Mouse (Mus musculus) cerebellum, adult 11 months (tissue): Measurements from ENCODE around the gene Calm4.
"Not testable (repeated sequence)": the region's sequence is repeated elsewhere in the genome, so short reads cannot be mapped to it uniquely, and the experiment has no call there.

Experiments
- DNase-seq: peaks from one replicate; pipeline ENCODE4 v3.0.0; 2022

Calm4 gene

GRCm38 (mm10) chr13:3837312-3837807 is at the start of gene Calm4:
Gene Calm4, plus strand, starts transcription at chr13:3837757.
- DNase-seq: not testable (repeated sequence)

GRCm38 (mm10) chr13:3788588-3788987 is 49.0 kb upstream of the Calm4 start:
- DNase-seq: no peak

- no peak for DNase-seq
Measured at GRCm38 (mm10) chr13:3789531-3789930, 48.0 kb upstream of the Calm4 start.

DNA sequence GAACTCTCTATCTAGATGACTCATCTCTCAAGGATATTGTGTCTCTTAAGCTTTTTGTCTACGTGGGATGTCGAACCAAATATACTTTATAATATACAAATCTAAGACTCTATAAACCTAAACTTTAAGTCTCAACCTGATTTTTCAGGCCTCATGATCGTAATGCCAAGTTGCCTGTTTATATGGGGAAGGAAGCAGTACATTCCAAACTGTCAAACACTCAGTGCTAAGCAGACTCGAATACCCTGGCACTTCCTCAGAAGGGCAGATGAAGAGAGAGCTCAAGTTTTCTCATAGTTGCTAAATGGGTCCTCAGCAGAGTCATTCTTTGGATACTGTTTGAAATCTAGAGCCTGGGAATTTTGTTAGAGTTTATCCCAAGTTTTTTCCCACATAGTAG is 40.9 kb upstream of the Calm4 start:
- DNase-seq: no peak

DNA sequence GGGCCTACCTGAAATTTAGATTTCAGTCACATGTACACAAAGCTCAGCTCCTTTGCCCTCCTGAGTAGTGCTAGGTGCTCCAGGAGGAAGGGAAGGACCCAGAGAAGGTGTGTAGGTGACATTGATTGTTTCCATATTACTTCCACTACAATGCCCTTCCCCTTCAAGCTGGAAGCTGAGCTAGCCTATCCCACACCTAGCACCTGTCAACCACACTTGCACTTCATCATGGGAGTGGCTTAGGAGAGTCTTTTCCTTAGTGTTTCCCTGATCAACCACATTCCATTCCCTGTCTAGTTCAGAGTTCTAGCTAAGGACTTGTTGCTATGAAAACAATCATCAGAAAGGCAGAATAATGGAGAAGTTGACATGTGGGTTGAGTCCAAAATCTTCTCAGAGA is 38.8 kb upstream of the Calm4 start:
- no peak for DNase-seq

DNA sequence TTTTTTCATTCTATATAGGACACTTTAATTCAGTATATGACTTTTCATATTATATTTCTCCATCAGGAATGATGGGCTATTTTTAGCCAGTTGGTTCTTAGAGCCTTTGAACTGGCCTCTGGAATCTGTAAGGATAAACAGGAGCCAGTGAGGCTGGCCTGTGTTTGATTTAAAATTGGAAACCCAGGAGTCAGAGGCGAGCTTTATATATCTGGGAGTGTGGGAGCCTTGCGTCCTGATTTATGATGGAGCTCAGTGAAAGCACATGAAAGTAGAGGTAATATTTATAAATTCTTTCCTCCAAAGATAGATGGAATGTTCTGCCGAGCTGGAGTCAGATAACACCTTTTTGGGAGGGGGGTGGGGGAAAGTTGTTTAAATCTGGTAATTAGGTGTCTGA is 38.2 kb upstream of the Calm4 start:
- no peak for DNase-seq

DNA sequence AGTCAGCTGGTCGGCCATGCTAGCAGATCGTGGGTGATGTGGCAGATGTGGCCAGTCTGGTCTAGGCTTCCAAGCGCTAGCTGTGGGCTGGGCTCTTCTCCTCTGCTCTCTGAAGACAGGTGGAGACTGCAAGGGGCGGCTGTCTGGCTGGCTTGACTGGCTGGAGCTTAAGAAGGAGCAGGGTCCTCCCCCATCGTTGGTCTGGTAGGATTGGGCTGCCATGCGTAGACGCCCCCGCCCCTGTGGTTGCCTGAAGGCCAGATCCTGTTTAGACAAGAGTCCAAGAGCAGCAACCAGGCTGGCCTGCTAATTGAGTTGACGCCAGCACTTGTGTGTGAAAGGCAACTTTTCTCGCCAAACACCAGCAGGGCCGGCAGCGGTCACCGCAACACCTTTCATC is 33.4 kb upstream of the Calm4 start, which contains the start of gene Calml3:
TSS of gene Calml3 (minus strand) at position 131 of the 400 bp plus-strand sequence.
- no peak for DNase-seq

DNA sequence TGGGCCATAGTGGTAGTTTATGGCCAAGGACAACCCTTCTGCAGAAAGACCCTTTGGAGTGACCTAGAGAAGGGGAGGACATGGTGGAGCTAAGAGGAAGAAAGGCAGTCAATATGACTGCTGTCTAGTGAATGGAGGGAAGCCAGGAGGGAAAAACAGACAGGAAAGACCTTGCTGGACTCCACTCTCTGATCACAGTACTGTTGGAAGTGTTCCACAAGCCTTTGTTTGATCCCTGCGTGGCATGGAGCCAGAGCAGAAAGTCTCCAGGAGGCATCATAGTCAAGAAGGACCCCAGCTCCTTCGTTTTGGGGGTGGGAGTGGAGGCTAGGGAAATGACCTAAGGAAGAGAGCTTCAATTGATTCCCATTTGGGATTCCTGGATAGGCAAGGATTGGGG is 32.4 kb upstream of the Calm4 start:
- DNase-seq: no peak

GRCm38 (mm10) chr13:3805638-3806037 is 31.9 kb upstream of the Calm4 start:
- DNase-seq: no peak

DNA sequence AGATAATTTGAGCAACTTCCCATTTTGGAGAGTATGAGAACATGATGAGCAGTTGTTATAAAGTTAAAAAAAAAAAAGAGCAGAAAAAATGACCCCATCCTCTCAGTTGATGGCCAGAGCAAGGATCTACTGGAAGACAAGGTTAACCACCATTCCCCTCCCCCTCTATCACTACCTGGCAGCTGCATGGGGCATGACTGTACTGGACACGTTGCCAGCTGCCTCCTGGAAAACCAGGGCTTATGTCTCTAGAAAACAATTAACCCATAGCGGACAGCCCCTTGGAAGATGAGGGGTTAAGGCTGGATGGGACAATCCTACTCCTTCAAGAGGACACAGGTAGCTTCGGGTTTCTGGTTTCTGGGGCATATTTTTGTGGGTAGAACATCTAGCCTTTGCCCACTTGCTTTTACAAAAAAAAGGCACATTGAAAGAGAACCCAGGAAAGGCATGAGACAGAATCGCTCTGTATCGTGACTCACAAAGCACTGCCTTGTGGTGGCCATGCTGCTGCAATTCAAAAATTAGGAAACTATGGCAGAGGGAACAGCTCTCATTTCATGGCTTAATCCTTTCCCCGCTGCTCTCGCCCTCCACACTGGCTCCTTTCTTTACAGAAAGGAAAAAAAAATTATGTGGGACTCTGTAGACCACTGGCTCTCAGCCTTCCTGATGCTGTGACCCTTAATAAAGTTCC is 30.3 kb upstream of the Calm4 start:
- no peak for DNase-seq

DNA sequence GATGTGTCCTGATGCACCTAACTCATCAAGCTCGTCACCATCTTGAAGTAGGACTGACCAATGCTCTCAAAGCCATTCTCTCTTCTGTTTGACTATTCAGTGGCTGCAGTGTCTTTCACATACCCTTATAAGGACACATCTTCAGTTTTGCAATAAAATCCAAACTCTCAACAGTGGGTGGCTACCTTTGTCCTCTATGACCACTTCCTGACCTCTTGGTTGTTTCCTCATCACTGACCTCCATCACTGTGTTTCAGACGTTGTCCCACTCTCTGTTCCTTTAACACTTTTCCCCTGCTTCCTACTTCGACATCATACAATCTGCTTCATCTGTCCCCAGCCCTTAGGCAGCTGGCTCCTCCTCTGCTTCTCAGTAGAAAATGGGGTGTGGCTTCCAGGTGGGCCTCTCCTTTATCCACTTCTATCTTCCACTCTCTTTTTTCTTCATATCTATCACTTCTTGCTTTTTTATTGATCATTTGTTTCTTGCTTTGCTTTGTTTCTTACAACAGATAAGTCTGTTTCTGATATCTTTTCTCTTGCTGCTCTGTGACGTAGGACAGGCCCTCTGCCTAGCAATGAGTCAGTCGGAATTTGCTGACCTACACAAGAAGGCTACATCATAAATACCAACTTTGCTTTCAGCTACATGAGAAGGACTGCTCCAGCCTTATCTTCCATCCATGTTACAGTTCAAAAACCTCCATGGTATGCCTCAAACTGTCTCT is 19.4 kb upstream of the Calm4 start:
- DNase-seq: no peak

GRCm38 (mm10) chr13:3818740-3819076 is 18.8 kb upstream of the Calm4 start:
- DNase-seq: no peak

DNA sequence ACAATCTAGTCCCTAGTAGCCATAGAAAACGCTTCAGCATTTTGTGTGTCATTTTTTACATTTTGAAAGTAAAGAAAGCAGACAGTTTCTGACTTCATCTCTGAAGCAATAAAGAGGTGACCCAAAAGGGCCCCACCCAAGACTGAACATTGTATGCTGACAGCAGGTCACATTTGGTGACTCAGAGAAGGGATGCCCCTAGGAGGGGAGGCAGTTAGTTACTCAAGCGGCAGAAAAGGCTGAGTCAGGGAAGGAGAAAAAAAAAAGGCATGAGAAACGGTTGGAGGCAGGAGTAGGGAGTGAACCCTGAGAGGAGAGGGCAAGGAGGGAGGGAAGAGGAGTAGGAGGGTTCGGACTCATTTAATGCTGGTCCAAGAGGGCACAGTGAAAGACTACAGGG is 15.5 kb upstream of the Calm4 start:
- DNase-seq: no peak

GRCm38 (mm10) chr13:3825726-3826125 is 11.8 kb upstream of the Calm4 start:
- DNase-seq: no peak

- no peak for DNase-seq
Measured at GRCm38 (mm10) chr13:3831546-3831945, 6.0 kb upstream of the Calm4 start.

DNA sequence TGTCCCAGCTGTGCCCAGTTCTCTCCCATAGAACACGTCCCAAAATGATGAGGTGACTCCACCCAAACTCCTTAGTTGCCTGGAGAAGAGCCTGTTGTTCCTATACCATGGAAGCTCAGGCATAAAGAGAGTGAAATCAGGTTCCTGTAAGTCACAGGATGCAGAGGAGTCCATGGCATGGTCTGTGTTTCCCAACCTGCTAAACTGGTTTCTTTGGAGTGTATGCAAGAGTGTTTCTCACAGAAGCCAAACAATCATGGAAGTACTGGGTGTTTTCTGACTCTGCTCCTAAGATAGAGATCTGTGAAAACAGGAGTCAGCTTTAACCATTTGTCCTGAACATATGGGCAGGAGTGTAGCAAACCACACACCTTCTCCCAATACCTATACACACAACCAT is 5.6 kb upstream of the Calm4 start:
- DNase-seq: no peak

GRCm38 (mm10) chr13:3832450-3832849 is 5.1 kb upstream of the Calm4 start:
- DNase-seq: no peak

DNA sequence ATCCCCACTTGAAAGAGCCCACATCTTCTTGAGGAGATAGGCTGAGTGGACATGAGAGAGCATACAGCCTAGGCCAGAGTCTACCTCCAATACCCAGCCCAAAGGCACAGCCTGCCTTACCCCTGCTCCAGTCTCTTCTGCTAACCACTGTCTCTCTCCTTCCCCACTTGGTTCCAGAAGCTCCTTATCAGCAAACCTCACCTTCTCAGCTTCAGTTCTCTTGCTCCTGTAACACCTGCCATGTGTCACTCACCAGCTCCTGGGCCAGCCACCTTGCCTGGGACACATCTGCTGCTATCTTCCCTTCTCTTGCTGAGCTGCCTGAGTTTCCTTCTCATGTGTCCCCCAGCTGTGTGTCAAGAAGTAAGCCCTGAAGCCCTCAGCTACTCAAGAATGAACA is 3.9 kb upstream of the Calm4 start:
- not testable (repeated sequence) for DNase-seq

DNA sequence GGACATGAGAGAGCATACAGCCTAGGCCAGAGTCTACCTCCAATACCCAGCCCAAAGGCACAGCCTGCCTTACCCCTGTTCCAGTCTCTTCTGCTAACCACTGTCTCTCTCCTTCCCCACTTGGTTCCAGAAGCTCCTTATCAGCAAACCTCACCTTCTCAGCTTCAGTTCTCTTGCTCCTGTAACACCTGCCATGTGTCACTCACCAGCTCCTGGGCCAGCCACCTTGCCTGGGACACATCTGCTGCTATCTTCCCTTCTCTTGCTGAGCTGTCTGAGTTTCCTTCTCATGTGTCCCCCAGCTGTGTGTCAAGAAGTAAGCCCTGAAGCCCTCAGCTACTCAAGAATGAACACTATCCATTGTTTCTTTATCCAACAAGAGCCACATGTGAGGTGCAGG is 3.1 kb downstream of the Calm4 start:
- DNase-seq: not testable (repeated sequence)

DNA sequence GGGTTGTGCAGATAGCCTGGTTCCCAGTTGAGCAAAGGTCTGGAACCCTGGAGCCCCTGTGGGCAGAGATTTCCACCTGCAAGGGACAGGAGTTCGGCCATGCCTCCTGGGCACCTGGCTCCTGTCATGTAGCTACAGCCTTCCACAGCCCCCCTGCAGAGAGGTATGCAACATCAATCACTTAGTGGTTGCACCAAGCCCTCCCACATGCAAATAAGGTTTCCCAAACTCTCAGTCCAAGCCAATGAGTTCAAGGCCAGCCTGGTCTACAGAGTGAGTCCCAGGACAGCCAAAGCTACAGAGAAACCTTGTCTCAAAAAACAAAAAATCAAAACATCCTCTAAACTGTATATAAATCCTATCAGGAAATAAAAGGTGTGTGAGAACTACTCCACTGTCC is 12.8 kb downstream of the Calm4 start:
- no peak for DNase-seq

DNA sequence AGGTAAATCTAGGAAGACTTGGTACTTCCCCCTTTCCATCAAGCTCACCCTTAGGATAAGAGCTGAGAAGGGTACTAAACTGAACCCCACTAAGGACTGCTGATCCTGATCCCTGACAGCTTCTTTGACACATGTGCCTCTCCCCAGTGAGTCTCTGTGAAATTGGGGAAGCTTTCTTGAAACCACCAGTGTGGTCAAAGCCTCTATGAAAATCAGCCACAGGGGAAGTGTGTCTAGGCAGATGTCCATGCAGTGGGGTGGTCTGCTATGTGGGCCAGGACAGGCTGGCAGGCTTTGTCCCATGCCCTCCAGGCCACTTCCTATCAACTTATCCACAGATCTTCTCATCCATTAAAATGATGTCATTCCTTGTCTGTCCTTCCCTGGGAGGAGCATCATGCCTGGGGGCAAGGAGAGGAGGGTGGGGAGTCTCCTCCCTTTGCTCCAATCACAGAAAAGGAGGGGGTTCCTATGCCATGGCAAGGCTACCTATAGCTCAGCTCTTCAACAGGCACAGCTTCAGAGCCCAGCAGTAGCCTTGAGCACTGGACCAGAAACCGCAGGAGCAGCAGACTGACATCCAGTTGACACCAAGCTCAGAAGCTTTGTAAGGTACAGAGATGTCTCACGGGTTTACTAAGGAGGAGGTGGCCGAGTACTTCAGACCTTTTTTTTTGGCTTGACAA is 16.2 kb downstream of the Calm4 start, which contains the start of gene Calm5:
TSS of gene Calm5 (plus strand) at position 526 of the 686 bp plus-strand sequence.
- DNase-seq: not testable (repeated sequence)

DNA sequence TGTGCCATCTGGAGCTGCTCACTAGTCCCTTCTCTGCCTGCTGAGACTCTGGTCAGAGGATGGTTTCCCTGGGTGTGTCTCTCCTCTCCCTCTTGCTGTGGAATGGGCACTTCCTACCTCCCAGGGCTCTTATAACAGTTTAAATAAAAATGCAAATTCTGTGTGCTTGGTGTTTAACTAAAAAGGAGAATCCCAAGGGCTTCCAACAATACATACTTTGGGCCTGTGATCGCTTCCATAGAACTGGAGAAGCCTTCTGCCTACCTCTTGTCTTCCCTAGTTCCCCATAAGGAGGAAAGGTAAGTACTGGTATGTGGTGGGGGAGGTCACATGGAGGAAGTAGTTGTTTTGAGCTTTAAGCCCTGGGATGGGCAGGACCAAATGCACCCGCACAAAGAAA is 17.3 kb downstream of the Calm4 start:
- DNase-seq: no peak

DNA sequence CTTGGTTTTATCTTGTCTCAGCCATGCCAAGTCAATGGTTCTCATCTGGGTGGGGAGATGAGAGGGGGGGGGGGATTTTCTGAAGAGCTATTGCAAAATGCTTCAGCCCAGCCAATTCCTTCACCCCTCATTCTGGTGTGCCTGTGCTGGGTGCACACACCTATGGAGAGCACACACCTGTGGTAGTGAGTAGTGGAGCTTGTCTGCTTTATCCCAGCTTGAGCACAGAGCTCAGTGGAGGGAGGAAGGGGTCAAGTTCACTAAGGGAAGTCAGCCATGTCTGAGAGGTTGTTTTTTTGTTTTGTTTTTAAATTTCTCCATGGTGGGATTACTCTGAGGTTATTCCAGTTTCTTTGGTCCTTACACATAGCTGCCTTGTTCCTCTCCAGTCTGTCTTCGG is 18.7 kb downstream of the Calm4 start:
- DNase-seq: no peak

- DNase-seq: no peak
Measured at GRCm38 (mm10) chr13:3861251-3861650, 23.7 kb downstream of the Calm4 start.
